In the genomic region with DNA sequence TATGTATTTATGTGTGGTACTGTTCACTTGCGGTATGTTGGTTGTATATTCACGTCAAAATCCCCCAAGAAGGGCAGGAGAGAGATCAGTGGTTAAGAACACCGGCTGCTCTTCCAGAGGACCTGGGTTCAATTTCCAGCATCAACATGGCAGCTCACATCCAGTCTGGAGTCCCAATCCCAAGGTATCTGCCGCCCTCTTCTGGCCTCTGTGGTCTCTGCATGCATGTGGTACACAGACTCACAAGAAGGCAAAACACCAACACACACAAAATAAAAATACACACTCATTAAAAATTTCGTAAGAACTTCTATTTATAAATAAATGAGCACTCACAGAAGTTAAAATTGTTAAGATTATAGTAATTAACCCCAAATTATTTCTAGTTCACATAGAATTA, we compare ENCODE assay signal across 12 mouse cellular contexts. TPM values are rescaled to one million over a fixed set of nuclear protein-coding genes. Genes with fewer than 3 reads are reported as not detected.
DNase-seq lines count a peak whose midpoint lies in the region; TF ChIP-seq lines count a peak whose summit lies in the region.
"Had no signal": no experiment of that assay in that cellular context is flagged by ENCODE, and none has a peak within 500 bp of the region (broad histone marks: within the 10 kb centered on the region; RNA-seq: fewer than 3 reads in every experiment).

No protein-coding gene starts in this region.

- DNase-seq in adrenal gland, postnatal 14 days: peak; percentile 45
- no peak for DNase-seq in adrenal gland, postnatal 36 days
- peak; percentile 46 to 57 for DNase-seq in kidney, postnatal 25 days
- no peak for DNase-seq in kidney, postnatal 14 days
- peak; percentile 2 for DNase-seq in brain, embryonic 14.5 days (ENCODE audit: low read depth)
- no peak for DNase-seq in urinary bladder, postnatal 4 days (ENCODE audit: low spot score in 2 of 2)
- DNase-seq in cerebellum, adult 2 months: no peak

- no peak for TF ChIP-seq POLR2A in brain, embryonic 14.5 days (IDR thresholded peaks at IDR 0.05; ENCODE audit: borderline replicate concordance, extremely low read depth, insufficient read depth, insufficient read length, poor library complexity, severe bottlenecking)
- no peak for TF ChIP-seq POLR2A in olfactory bulb, adult 2 months (IDR thresholded peaks at IDR 0.05; ENCODE audit: insufficient read depth, low read depth, low read length)
- no peak for TF ChIP-seq POLR2A in cerebellum, adult 2 months (IDR thresholded peaks at IDR 0.05; ENCODE audit: borderline replicate concordance, insufficient read depth, low read length)

- H3K4me3 ChIP-seq in olfactory bulb, adult 2 months (ENCODE audit: insufficient read depth, low read depth, low read length): no peak overlapping the region
- H3K4me3 ChIP-seq in cerebellum, adult 2 months (replicated peaks; ENCODE audit: insufficient read depth, low read depth, low read length): no peak overlapping the region
- H3K4me3 ChIP-seq: neural tube, embryonic 12.5 days had no signal

- no peaks in the 10 kb centered on the region for H3K27me3 ChIP-seq in cerebellum, adult 2 months (ENCODE audit: control insufficient read depth, insufficient read depth, low read length)

- WGBS in olfactory bulb, adult 2 months: 70% methylated on average over 5 of the region's 5 CpGs
- WGBS in cerebellum, adult 2 months: 80% methylated on average over 5 of the region's 5 CpGs

- no peaks in the 10 kb centered on the region for H3K4me1 ChIP-seq in olfactory bulb, adult 2 months (ENCODE audit: control insufficient read depth, insufficient read depth, low read length)
- H3K4me1 ChIP-seq in cerebellum, adult 2 months (ENCODE audit: control insufficient read depth, insufficient read depth, low read length): no peaks in the 10 kb centered on the region
- H3K4me1 ChIP-seq: neural tube, embryonic 12.5 days had no signal

- peak; percentile 31; the same call in 1 of the 2 replicates for TF ChIP-seq CTCF in brain, embryonic 14.5 days (IDR thresholded peaks at IDR 0.05; ENCODE audit: borderline replicate concordance, extremely low read depth, insufficient read depth, insufficient read length)
- 0 out of 2 replicates have a peak, but pooled peaks have one; percentile 13 for TF ChIP-seq CTCF in olfactory bulb, adult 2 months (IDR thresholded peaks at IDR 0.05; ENCODE audit: insufficient read depth, low read depth, low read length)
- no peak for TF ChIP-seq CTCF in cerebellum, adult 2 months (IDR thresholded peaks at IDR 0.05; ENCODE audit: borderline replicate concordance, insufficient read depth, low read depth, low read length)

- H3K27ac ChIP-seq in olfactory bulb, adult 2 months (ENCODE audit: insufficient read depth, low read depth, low read length): no peak overlapping the region
- no peak overlapping the region for H3K27ac ChIP-seq in cerebellum, adult 2 months (ENCODE audit: insufficient read depth, low read length)
- H3K27ac ChIP-seq: neural tube, embryonic 12.5 days had no signal

RNA-seq across cellular contexts. Expression of gene Acot5, which starts 5.9 kb away (rescaled TPM):
- 0.56 and 0.83 TPM in 2 replicates for total RNA-seq in adrenal gland, postnatal 14 days (2021)
- under 1 TPM; 0.23 to 0.40 TPM for total RNA-seq in adrenal gland, postnatal 36 days (2021)
- polyA plus RNA-seq in brain, embryonic 14.5 days (2012; rRNA removed): 0.07 TPM in 1 of 2 replicates, not detected in the other
- polyA plus RNA-seq in olfactory bulb, adult 2 months (2012; ENCODE audit: insufficient read depth, insufficient read length, low replicate concordance, missing spikeins): not detected in 2 replicates
- 1.1 and 1.3 TPM in 2 replicates for polyA plus RNA-seq in cerebellum, adult 2 months (2012; rRNA removed)
- polyA plus RNA-seq: C2C12; liver, embryonic 16.5 days had no signal

RNA-seq across cellular contexts. Expression of gene Acot3, which starts 11.3 kb away (rescaled TPM):
- 0.33 TPM in 1 of 2 replicates, not detected in the other for total RNA-seq in adrenal gland, postnatal 14 days (2021)
- total RNA-seq in adrenal gland, postnatal 36 days (2021): 1 to 10 TPM in 1 of 2 experiments, not detected in 1; 1.3 TPM
- polyA plus RNA-seq in brain, embryonic 14.5 days (2012; rRNA removed): 0.21 and 0.36 TPM in 2 replicates
- polyA plus RNA-seq in olfactory bulb, adult 2 months (2012; ENCODE audit: insufficient read depth, insufficient read length, low replicate concordance, missing spikeins): not detected in 2 replicates
- 0.61 and 0.62 TPM in 2 replicates for polyA plus RNA-seq in cerebellum, adult 2 months (2012; rRNA removed)
- polyA plus RNA-seq: C2C12 had no signal

RNA-seq across cellular contexts. Expression of gene Gm49366, which starts 24.5 kb away (rescaled TPM):
- not detected in 2 replicates for total RNA-seq in adrenal gland, postnatal 14 days (2021)
- not detected for total RNA-seq in adrenal gland, postnatal 36 days (2021)
- 0.49 TPM in 1 of 2 replicates, not detected in the other for polyA plus RNA-seq in brain, embryonic 14.5 days (2012; rRNA removed)
- polyA plus RNA-seq in olfactory bulb, adult 2 months (2012; ENCODE audit: insufficient read depth, insufficient read length, low replicate concordance, missing spikeins): not detected in 2 replicates
- not detected in 2 replicates for polyA plus RNA-seq in cerebellum, adult 2 months (2012; rRNA removed)
- polyA plus RNA-seq: C2C12; hindbrain, embryonic 16.5 days; liver, embryonic 16.5 days; neural tube, embryonic 12.5 days had no signal

RNA-seq across cellular contexts. Expression of gene Acot4, which starts 25.0 kb away (rescaled TPM):
- total RNA-seq in adrenal gland, postnatal 14 days (2021): 3.0 and 3.3 TPM in 2 replicates
- total RNA-seq in adrenal gland, postnatal 36 days (2021): 1 to 10 TPM in 1 of 2 experiments, under 1 TPM in 1; 0.96 to 4.6 TPM
- polyA plus RNA-seq in brain, embryonic 14.5 days (2012; rRNA removed): 0.21 and 0.45 TPM in 2 replicates
- not detected in 2 replicates for polyA plus RNA-seq in olfactory bulb, adult 2 months (2012; ENCODE audit: insufficient read depth, insufficient read length, low replicate concordance, missing spikeins)
- polyA plus RNA-seq in cerebellum, adult 2 months (2012; rRNA removed): 0.24 and 0.43 TPM in 2 replicates

RNA-seq across cellular contexts. Expression of gene Acot6, which starts 37.2 kb away (rescaled TPM):
- total RNA-seq in adrenal gland, postnatal 14 days (2021): 4.7 and 5.5 TPM in 2 replicates
- total RNA-seq in adrenal gland, postnatal 36 days (2021): 1 to 10 TPM; 4.5 to 4.6 TPM
- polyA plus RNA-seq in brain, embryonic 14.5 days (2012; rRNA removed): 2.8 and 3.0 TPM in 2 replicates
- polyA plus RNA-seq in olfactory bulb, adult 2 months (2012; ENCODE audit: insufficient read depth, insufficient read length, low replicate concordance, missing spikeins): not detected in 2 replicates
- polyA plus RNA-seq in cerebellum, adult 2 months (2012; rRNA removed): 5.5 and 6.6 TPM in 2 replicates

Comparison
In these comparisons a context has a peak if more than half of its experiments do, and no peak if none do; other contexts are left out.
1. DNase-seq: peak in adrenal gland, postnatal 14 days (single experiment), kidney, postnatal 25 days (2 of 2) and brain, embryonic 14.5 days (single experiment); none in adrenal gland, postnatal 36 days (0 of 2), kidney, postnatal 14 days (single experiment), urinary bladder, postnatal 4 days (0 of 2) and cerebellum, adult 2 months (0 of 2).